Mouse (Mus musculus) forelimb bud, embryonic 11.5 days (tissue): Measurements from ENCODE around the gene Cacna1e.

Experiments
- DNase-seq: peaks from one replicate; pipeline ENCODE4 v3.0.0-alpha.2; 2012; ENCODE audit warnings: low read depth, low spot score

The Cacna1e gene

DNA sequence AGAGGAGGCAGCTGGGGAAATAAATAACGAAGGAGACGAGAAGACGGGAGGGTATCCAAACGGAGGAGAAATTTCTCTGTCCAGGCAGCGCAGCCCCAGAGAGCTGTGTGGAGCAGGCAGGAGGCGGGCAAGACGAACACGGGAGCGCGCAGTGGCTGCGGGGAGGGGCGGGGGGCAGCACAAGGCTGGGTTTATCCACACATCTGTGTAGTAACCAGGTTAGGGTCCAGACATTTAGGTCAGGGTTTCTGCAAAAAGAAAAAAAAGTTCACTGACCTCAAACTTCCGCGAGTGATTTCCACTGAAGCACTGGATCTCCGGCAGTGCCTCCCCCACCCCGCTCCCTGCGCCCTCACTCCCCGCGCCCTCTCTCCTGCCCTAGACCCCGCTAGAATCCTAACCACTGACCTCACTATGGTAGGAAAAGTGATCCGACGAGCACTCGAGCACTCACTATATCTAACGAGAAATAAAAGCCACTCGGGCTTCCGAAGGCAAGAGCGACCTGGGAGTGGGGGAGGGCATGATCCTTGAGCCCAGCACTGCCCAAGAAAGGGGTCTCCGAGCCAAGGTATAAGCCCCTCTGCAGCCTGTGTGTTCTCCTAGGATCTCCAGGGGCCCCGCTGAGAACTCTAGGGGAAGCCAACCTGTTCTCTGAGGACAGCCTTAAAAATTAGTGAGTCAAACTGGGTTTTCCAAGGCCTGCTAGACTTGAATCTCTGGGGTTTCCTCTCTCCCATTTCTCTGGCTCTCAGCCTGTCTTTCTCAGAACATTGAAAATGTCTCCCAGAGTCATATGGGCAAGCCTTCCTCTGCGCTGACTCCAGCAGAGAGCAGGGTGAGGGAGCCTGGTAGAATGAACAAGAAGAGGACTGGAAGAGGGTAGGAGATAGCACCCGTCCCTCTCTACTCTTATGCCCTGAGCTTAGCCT is at the start of gene Cacna1e:
Cacna1e (minus strand) TSS at position 227 of the 932 bp plus-strand sequence.
- DNase-seq: peak; percentile 19

DNA sequence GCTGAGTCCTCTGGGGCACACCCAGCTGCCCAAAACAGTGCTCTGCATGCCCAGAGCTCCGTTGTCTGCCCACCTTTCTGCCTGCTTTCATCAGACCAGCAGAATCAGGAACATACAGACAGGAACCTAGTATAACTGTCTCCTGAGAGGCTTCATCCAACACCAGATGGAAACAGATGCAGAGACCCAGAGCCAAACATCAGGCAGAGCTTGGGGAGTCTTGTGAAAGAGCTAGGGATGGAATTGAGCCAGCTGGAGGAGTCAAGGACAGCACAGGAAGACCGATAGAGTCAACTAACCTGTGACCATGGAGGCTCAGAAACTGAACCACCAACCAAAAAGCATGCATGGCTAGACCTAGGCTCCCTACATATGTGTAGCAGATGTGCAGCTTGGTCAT is 34.1 kb upstream of the Cacna1e start:
- no peak for DNase-seq

DNA sequence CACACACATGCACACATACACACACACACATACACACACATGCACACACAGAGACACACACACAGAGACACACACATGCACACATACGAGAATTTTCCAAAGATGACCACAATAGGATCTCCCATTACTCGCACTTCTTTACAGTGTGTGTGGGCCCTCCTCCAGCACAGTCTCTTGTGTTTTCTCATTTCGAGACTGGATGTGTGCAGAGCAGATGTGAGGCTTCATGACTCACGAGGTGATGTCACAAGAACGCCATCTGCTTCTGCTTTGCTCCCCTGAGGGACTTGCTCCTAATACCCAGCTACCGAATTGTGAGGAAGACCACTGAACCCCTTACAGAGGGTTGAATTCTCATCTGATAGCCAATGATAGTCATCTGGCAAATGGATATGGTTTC is 33.1 kb upstream of the Cacna1e start:
- peak; percentile 21 for DNase-seq

DNA sequence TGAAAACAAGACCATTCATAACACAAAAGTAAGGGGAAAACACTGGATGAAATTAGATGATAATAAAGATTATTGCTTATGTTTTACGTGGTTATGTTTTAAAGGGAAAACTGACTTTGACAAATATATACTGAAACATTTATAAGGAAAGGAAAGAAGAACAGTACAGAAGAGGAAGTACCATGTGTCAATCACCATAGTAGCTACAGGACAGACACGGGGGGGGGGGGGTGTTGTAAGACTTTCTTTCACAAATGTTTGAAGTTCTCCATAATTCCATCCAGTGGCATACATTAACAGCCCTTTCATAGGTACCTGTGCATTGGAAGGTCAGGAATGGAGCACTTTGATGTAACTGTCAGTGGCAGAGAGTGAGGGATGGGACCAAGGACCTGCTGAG is 25.3 kb upstream of the Cacna1e start:
- DNase-seq: no peak

DNA sequence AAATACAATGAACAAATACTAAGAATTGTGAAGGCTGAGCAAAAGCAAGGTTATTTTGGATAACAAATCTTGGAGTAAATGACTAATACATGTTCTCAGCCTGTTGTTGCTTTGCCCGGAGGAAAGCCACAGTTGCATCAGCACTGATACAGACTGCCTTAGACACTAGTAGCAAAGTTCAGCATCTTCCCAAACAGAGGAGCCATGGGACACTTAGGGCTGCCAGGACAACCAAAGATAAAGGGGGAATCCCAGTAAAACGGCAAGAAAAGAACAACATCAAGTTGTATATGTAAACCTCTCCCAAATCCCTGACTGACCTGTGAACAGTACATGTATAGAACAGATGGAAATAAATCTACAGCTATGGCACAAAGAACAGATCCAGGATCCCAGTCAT is 13.1 kb upstream of the Cacna1e start:
- DNase-seq: no peak

DNA sequence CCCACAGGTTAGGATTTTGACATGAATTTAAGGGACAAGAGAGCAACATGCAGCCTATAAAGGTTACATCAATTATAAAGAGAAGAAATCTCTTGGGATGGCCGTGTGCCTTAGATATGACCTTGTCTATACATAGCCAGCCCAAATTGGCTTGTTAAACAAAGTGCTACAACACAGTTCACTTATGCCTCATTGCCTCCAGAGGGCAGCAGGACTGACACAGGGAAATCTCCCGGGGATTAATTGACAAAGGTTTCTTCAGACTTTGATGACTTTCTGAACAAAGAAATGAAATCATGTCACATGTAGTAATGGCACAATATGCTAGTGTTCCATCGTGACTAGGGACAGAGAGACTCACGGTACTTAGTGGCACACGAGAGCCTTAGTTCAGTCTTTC is 5.9 kb upstream of the Cacna1e start:
- DNase-seq: no peak

DNA sequence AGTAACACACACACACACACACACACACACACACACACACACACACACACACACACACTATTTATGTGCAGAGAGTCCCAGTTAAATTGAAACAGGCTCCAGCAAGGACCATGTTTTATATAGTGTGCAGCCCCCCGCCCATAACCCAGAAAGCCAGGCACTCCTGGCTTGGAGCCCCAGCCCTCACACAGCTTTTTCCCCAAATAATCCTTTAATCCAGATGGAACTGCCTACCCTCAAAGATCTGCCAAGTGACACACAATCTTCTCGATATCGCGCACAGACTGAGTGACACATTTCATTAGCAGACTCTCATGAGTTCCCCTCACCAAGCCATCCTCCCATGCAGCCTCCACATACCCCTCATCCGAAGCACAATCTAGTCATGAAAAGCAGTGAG is 4.2 kb upstream of the Cacna1e start:
- no peak for DNase-seq

DNA sequence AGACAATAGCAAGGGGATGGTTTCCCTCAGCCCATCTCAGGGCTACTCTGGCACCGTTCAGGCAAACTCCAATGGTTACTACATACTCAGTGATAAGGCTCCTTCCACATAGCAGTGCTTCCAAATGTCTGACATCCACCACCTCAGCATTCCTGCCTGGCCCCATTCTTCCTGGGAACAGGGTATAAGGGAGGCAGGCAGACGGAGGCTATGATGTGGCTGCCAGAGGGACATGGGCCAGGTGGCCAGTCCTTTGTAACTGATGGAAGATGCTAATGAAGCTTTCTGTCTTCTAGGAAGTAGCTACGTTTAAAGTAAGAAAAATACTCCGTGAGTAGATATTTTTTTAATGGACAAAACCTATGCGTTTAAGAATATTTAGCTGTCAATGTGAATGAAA is 3.7 kb upstream of the Cacna1e start:
- no peak for DNase-seq

DNA sequence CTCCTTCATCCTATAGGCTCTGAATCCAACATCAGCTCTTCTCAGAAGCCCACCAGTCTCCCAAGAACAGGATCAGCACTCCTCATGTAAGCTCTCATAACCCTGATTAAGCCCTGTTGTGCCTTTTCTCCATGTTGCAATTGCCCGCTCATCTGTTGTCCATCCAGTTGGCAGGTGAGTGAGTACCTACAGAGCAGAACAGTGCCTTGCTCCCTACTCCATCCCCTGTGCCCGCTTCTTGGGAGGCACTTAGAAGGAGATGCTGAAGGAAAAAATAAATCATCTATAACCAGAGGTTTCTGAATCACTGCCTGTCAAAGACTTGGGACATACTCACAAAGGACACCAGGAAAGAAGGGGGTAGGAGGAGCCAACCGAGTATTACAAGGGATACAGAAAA is 3.2 kb upstream of the Cacna1e start:
- DNase-seq: no peak

DNA sequence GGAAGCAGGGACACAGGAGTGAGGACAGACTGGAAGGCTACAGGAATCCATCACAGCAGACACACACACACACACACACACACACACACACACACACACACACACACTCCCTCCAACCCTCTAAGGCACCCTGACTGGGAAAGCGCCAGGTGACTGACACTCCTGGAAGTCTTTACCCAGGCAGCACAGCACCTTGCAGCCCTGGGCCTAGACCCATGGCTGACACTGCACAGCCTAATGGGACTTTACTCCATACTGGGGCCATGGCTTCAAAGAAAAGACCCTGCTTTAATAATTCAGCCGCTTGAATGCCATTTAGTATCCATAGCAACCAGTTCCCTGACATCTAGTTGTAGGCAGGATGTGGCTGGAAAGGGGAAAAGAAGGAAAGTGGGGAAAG is 2.3 kb upstream of the Cacna1e start:
- no peak for DNase-seq

DNA sequence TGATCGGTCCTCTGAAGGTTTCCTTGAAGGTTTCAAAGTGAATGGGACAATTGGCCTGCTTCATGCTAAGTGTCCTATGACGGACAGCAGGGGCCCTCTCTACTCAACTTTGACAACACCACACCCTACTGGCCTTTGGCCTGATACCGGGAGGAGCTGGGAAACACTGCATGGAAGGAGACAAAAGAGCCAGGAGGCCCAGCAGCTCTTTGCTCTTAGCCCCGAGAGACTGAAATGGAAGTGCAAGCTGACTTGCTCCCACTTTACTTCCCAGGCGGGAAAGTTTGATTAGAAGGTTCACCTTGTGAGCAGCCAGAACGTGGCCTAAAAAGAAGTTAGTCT is 877 bp upstream of the Cacna1e start:
- no peak for DNase-seq

DNA sequence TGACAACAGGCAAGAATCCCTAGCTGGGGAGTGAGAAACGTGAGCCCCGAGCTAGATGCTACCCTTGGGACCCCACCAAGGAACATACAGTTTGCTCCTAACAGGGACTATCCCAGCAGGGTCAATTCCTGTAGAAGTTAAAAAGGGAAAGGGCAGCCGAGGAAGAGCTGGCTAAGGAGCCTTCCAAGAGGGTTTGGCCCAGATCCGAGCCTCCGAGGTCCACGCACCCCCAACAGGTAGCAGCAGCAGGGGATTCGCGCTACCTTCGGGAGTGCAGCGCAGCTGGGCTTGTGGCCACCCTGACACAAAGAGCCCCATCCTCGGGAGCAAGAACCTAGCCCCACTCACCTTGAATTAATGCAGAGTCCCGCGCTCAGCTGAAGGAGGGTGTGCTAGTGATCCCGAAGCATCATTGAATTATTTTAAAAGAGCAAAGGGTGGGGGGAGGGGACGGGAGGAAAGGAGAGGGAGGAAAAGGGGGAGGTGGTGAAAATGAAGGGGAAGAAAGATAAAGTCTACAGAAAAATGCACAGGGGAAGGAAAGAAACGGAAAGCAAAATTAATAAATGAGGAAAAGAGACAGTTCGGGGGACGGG is 607 bp downstream of the Cacna1e start:
- no peak for DNase-seq

DNA sequence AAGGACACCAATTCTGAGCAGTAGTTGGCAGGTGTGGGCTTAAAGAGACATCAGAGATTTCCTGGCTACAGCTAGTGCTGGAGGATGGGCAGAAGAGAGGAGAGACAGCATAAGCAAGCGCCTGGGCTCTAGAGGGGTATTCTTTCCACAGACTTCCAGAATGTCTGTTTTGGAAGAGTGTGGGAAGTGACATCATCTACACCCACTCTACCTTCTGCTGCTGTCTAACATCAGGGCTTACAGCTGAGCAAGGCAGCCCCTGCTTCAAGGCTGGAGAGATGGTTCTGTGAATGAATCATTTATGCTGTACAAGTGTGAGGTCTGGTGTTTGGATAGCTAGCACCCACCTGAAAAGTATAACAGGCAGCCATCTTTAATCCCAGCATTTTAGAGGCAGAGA is 18.3 kb downstream of the Cacna1e start:
- DNase-seq: no peak

DNA sequence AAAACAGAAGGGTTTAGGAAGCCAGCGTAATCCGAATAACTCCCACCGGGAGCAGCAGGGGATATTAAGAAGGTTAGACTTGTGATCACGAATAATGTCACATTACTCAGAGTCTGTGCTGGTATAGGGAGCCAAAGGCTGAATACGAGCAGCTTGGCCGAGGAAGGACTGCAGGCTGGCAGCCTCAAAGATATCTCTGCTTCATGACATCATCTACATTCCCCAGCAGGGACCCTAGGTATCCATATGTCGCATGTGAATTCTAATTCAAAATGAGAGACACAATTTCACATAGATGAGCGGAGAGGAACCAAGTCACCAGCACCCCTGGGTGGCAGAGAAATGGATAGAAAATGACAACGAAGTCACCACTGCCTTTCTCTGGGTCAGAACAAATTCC is 22.9 kb downstream of the Cacna1e start:
- no peak for DNase-seq

DNA sequence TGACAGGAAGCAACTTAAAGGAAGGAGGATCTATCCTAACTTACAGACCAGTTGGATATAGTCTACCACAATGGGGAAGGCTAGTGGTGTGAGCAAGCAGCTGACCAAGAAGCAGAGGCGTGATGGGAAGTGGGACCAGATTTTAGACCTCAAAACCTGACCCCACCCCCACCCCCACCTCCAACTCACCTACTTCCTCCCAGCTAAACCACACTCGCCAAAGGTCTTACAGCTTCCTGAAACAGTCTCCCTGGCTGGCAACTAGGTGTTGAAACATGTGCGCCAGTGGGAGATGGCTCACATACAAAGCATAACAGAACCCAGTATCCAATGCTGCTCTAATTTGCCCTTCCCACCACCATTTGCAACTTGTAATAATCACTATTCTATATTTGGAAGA is 29.7 kb downstream of the Cacna1e start:
- no peak for DNase-seq

DNA sequence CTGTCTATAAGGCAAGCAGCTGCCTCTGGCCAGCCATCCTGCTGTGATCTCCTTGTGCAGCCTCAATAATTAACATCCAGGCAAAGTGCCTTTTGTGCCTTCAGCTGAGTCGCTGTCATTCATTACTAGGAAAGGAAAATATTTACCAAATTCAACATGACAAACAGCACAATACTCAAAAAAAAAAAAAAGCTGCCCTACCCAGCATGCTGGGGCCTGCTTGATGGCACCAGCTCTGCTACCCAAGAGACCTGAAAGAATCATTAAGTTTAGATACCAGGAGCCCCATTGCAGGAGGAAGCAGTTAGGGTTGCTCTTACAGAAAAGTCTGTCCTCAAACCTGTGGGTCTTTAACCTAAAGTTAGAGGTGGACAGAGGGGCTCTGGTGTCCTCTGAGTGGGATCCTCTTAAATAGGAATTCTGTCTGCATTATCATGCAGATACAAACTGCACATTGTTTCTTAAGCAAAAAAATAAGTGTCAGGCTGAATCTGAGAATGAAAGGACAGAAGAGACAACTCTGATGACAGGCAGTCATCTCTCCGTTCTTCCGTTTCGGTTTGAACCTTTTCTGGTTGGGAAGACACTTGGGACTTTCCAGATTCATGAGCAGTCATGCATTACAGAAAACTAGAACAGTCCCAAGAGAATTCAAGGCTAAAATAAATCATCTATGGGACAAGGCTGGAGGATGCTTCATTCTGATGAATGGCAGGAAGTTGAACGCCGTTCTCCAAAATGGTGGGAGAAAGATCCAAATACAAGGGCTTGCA is 33.6 kb downstream of the Cacna1e start:
- DNase-seq: no peak

DNA sequence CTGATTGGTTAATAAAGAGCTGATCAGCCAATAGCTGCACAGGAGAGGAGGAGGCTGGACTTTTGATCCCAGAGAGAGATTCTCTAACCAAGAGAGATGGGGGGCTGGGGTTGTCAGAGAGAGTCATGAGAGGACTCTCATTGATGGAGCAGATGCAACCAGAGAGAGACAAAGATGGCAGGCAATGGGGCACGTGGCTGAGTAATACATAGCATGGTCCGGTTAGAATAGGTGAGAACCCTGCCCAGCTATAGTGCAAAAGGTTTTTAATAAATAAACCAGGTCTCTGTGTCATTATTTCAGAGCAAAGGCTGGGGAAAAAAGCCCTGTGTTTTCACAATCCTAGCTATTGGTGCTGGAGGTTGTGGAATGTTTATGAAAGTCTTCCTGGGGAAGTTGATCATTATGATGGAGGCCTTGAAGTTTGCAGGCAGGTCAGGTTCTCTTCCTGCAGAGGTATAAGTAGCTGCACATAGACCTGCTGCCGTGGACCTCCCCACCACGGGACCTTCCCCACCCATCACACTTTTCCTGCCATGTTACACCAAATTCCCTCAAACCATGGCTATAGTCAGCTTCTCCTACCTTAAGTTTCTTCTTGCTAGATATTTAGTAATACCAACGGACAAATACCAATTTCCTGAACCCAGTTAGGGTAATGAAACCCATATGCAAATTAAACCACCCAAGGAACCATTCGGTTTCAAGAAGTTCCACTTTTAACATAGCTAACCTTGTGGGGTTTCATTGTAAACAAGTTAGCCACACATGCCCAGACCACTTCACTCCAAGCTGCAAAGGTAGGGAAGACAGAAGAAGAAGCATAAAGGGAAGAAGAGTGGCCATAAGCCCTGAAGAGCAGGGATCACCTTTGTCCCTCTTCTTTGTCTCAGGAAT is 35.4 kb downstream of the Cacna1e start:
- DNase-seq: no peak

DNA sequence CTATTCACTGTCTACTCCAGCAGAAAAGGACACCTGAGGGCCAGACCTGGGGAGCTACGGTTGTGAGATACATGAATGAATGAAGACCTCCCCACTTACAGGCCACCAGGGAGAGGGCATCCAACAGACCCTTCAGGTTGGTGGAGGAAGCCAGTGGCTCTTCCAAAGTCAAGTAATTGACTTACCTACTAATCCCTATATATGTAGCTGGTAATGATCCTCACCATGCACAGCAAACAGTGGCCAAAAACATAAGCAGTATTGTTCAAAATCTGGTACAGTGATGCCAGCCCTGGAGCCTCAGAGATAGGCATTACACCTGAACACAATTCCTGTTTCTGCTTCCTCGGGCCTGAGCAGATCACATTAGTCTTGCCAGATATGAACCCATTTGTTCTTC is 37.4 kb downstream of the Cacna1e start:
- DNase-seq: no peak

DNA sequence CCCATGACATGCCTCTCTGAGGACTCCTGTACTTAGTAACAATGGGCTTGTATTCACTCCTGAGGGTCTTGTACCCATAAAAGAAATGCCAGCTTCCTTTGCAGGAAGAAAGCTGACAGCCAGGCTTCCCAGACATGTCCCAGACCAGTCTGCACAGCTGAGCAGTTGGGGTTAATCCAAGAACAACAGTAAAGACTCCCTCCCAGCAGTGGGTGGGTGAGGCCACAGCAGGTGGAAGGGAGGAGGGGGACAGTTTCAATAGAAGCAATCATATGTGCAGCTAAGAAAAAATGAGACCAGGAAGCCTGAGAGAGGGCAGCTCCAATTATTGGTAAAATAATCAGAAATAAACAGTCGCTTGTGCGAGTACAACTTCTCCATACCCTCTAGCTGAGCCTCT is 40.9 kb downstream of the Cacna1e start:
- no peak for DNase-seq

DNA sequence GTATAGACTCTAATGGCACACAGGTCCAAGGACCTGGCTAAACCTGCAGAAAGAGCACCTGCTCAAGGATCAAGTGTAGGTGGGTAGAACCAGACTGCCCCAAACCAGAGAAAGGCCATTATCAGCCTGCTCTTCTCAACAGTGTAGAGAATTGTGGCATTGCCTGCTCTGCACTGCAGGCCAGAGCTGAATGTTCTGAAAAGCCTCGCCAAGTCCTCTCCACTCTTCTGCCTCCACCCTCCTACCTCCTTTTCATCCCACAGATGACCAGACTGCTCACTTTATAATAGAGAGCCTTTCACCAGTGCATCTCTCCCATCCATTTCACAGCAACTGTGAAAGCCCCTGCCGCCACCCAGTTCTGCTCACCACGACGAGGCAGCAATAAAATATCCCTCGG is 42.0 kb downstream of the Cacna1e start:
- DNase-seq: no peak

DNA sequence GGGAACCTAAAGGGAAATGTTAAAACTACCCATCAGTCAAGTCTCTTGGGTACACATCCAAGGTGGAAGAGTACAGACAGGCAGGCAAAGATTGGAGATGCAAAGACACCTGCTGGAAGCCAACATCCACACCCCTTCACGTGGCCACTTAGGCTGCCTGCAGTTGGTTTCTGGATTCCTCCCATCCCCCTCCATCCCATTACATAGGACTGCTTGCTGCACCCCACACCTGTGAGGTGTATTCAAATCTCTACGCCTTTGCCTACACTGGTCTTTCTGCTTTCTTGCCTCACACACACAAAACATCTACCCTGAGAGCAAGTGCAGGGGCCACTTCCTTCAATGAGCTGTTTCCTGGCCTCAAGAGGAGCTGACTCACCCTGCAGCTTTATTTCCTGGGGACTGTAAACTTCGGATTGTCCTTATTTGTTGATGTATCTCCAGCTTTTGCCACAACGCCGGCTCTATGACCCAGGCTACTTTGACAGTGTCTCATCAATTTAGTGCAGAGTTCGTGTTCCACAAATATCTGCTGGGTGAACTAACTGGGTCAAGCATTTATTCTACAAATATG is 43.2 kb downstream of the Cacna1e start:
- no peak for DNase-seq
